Mouse (Mus musculus) brain, embryonic 14.5 days (tissue): ENCODE data around the gene Lpar3.

ENCODE experiments used
- CTCF ChIP-seq: fragments of 200-500 bp; IDR thresholded peaks from 2 replicates; pipeline ENCODE4 v1.5.1; 2012; ENCODE audit warnings: inconsistent platforms, mild to moderate bottlenecking, moderate library complexity, borderline replicate concordance; ENCODE audit not compliant: insufficient read depth, insufficient read length; ENCODE audit errors: extremely low read depth
- POLR2A ChIP-seq: fragments of 200-500 bp; IDR thresholded peaks from 2 replicates; pipeline ENCODE4 v1.6.1; 2012; ENCODE audit warnings: mild to moderate bottlenecking, inconsistent platforms, borderline replicate concordance; ENCODE audit not compliant: poor library complexity, insufficient read depth, insufficient read length, severe bottlenecking; ENCODE audit errors: extremely low read depth

GRCm38 (mm10) chr3:146326743-146327536, 106.2 kb downstream of the Lpar3 start:
- no peak for TF ChIP-seq POLR2A
- TF ChIP-seq CTCF = no peak
